Mouse (Mus musculus) gastrocnemius, postnatal 10 days (tissue): ENCODE results near the gene Klk13. TPM values are rescaled to one million over a fixed set of nuclear protein-coding genes. Genes with fewer than 3 reads are reported as not detected.

Experiments used
- DNase-seq: peaks from one replicate; pipeline ENCODE4 v3.0.0; 2021; ENCODE audit warnings: mixed read lengths
- total RNA-seq, 2 experiments: library from RNA; stranded (reverse); gene quantifications; 2 replicates each; pipeline ENCODE4 v1.2.3; 2021

Klk13 gene
- total RNA-seq, 2 experiments from 2014 or later, result not detected

DNA sequence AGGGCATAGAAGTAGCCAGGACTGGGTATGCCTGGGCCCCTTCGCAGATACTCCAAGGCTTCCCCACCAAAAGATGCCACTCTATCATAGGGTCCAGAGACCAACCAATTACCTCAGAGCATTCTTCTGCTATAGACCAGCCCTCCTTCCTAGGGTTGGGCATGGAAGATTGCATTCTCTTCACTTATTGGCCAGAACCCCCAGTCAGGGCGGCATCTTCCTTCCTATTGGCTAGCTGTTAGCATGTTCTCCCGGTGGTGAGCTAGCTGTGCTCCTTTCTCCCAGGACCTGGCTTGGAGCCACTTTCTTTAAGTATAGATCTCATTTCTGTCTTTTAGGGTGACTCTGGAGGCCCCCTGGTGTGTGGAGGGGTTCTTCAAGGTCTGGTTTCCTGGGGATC, 60.5 kb downstream of the Klk13 start:
- no peak for DNase-seq

DNA sequence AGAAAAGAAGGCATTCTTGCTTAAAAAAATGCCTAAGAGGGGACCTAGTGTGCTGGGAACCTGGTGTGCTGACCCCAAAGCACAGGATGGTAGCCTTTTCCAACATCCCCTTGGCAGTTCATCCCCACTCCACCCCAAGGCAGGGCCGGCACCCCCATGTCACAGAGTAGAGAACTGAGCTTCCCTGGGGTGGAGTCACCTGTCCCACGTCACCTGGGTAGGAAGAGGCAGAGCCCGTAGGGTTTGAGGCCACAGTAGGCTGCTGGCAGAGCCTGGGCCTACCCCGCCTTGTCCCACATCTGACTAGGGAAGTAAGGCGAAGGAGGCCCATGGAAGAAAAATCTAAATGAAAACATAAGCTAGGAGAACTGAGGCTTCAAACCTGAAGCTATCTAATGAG, 62.0 kb downstream of the Klk13 start, which contains the start of gene Klk11:
TSS of gene Klk11 (plus strand) at position 241 of the 400 bp plus-strand sequence.
- DNase-seq, result no peak

DNA sequence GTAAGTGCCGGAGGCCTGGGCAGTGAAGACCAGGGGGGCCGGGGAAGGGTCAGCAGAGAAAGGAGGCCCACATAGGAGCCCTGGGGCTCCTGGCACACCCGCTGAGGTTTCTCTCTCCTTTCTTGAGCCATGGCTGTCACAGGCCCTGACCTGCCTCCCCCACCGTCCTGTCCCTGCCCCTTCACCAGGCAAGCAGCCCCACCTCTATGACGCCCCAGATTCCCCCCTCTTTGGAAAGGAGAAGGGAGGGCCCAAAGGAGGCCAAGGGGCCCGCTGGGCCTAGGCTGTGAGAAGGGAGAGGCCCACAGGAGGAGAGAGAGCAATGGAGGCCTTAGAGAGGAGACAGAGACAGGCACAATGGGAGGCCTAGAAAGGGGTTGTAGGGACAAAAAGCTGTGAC, 62.4 kb downstream of the Klk13 start:
- DNase-seq, result no peak

DNA sequence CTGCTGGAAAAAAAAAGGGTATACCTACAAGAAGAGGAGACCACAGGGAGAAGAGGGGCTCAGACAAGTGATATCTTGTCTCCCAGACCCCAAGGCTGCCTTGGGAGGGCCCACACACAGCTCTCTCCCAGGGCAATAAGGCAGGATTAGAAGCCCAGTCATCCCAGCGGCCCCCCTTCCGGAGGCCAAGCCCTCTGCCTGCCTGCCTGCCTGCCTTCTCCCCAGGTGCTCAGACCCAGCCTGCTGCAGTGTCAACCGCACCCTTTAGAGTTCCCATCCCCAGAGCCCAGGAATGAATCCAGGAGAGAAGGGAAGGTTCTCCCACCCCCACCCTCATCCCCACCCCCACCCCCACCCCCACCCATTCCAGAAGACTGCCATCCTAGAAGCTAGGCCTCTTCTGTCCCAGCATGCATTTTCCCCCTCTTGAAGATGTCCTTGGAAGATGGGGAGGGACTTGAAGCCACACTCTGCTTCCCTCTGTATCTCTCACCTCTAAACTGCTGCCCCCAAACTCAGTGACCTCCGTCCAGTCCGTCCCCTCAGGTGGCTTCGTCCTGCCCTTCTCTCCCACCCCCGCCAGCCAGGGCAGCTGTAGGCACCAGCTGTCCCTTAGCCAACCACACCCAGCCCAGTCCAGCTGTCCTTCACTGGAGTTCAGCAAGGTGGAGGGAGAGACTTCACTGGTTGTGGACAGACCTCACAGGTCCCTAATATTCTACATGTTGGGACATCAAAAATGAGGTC, 63.1 kb downstream of the Klk13 start:
- DNase-seq, result no peak

DNA sequence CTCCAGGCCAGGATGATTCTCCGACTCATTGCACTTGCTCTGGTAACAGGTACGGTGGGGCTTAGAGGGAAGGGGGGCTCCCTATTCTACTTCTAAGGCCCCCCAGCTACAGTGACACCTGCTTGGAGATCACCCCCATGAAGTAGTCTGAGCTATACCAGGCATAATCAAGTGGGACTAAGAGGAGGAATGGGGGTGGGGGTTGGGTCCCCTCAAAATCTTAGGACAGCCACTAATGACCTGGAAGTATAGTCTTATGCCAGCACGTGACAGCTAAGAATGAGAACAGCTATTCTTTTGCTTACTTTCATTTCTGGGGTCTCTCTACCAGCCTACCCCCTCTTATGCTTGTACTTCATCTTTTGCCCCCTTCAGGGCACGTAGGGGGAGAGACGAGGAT, 64.1 kb downstream of the Klk13 start:
- DNase-seq, result no peak

Other genes with a start within 250 kb of the Klk13 start
- gene Vsig10l, start 249.4 kb upstream of the Klk13 start, total RNA-seq, result 1 to 10 TPM; 1.4 to 3.8 TPM
- 1 to 10 TPM; 1.2 to 1.3 TPM for gene Iglon5, start 222.5 kb upstream of the Klk13 start, total RNA-seq
- gene 4931406B18Rik, start 206.6 kb upstream of the Klk13 start, total RNA-seq, result not detected
- gene Cd33, start 168.1 kb upstream of the Klk13 start, total RNA-seq, result 1 to 10 TPM; 3.1 to 3.9 TPM
- 1 to 10 TPM; 1.2 to 1.4 TPM for gene Zfp658, start 150.3 kb upstream of the Klk13 start, total RNA-seq
- 1 to 10 TPM; 6.1 to 7.3 TPM for gene Zfp719, start 133.0 kb upstream of the Klk13 start, total RNA-seq
- not detected for gene Zfp819, start 105.4 kb upstream of the Klk13 start, total RNA-seq
- not detected for gene Ceacam18, start 77.9 kb upstream of the Klk13 start, total RNA-seq
- gene Siglece, start 52.4 kb upstream of the Klk13 start, total RNA-seq, result under 1 TPM; 0.45 to 0.59 TPM
- gene Ctu1, start 40.6 kb upstream of the Klk13 start, total RNA-seq, result 1 to 10 TPM; 3.2 to 3.8 TPM
- gene Klk14, start 22.1 kb upstream of the Klk13 start, total RNA-seq, result not detected
- not detected for gene Klk12, start 56.3 kb downstream of the Klk13 start, total RNA-seq
- gene Klk11, start 62.0 kb downstream of the Klk13 start, total RNA-seq, result not detected
- gene Klk10, start 68.5 kb downstream of the Klk13 start, total RNA-seq, result under 1 TPM; 0.28 to 0.32 TPM
- not detected for gene Klk9, start 79.3 kb downstream of the Klk13 start, total RNA-seq
- 1 to 10 TPM; 2.0 to 2.2 TPM for gene Klk8, start 85.0 kb downstream of the Klk13 start, total RNA-seq
- gene Klk7, start 98.7 kb downstream of the Klk13 start, total RNA-seq, result not detected
- gene Klk6, start 111.9 kb downstream of the Klk13 start, total RNA-seq, result not detected
- gene Klk5, start 129.4 kb downstream of the Klk13 start, total RNA-seq, result not detected
- gene Klk4, start 168.6 kb downstream of the Klk13 start, total RNA-seq, result not detected
- gene Klk15, start 221.2 kb downstream of the Klk13 start, total RNA-seq, result not detected
- gene Klk1b8, start 238.1 kb downstream of the Klk13 start, total RNA-seq, result not detected